Mouse (Mus musculus): Measurements from ENCODE around the gene Serpinh1.

Serpinh1 gene

DNA sequence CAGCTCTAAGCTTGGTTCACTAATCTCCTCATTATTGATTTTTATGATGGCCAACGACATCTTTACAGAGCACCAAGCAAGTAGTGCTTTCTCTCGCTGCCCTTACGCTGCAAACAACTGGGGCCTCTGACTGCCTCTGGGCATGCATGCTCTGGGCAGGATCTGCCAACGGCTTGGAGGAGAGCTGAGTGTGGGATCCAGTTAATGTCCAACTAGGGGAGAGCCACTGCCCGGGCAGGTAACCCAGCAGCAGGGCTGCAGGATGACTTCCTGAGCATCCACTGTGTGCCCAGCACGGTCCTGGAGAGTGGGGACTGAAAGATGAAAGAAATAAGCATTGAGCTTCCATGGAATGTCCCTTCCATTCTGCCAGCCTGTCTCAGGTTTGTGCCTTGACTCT is 13.7 kb upstream of the Serpinh1 start:
- DNase-seq = no peak

DNA sequence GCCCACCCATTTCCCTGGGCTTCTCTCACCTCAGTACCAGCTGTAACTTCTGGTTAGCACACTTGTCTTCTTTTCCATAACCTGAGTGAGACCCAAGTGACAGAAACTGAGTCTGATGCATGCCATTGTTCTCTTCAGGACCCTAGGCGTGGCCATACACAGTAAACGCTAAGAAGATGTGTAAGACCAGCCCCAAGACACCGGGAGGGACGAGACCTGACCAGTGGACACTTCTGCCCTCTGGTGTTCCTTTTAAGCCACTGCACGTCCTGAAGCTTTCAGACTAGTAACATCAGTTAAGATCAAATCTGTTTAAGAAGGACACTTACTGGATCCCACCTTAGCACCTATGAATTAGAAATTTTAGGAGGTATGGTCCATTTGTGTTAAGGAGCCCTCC is 12.0 kb upstream of the Serpinh1 start:
- peak; percentile 69 to 72 for DNase-seq

DNA sequence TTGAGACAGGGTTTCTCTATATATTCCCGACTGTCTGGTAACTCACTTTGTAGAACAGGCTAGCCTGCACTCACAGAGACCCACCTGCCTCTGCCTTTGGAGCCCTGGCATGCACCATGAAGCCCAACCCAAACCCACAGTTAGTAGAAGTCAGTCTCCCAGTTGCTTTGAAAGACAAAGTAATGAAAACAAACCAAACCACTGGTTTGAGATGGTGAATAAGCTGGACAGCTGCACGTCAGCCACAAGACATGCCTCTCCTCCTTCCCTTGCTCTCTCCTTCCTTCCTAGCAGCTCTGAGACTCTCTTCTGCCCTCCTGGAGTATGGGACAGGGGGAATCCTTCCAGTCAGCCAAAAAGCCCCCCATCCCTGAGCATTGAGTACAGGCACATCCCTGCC is 9.1 kb upstream of the Serpinh1 start:
- no peak for DNase-seq

DNA sequence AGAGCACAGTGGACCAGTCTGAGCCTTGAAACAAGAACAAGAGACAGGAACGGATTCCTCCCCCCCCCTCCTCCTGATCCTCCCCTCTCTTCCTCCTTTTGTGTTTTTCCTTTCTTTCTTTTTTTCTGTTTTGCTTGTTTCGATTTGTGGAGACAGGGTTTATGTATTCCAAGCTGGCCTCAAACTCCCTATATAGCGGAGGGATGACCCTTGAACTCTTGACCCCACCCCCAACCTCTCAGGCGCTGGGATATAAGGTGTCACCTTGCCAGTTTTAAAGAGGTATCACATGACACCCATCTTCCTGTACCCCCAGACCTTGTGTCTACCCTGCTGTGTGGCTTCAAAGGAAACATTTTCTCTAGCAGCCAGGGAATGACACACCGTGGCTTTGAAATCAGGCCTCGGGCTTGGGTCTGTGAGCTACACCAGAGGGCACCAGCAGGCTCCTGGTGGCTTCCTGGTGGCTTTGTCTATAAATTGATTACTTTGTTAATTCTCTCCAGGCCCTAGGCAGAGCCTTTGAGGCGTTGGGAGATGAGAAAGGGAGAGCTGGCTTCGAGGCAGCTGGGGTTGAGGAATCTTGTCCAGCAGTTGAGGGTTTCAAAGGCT is 7.9 kb upstream of the Serpinh1 start:
- no peak for DNase-seq

DNA sequence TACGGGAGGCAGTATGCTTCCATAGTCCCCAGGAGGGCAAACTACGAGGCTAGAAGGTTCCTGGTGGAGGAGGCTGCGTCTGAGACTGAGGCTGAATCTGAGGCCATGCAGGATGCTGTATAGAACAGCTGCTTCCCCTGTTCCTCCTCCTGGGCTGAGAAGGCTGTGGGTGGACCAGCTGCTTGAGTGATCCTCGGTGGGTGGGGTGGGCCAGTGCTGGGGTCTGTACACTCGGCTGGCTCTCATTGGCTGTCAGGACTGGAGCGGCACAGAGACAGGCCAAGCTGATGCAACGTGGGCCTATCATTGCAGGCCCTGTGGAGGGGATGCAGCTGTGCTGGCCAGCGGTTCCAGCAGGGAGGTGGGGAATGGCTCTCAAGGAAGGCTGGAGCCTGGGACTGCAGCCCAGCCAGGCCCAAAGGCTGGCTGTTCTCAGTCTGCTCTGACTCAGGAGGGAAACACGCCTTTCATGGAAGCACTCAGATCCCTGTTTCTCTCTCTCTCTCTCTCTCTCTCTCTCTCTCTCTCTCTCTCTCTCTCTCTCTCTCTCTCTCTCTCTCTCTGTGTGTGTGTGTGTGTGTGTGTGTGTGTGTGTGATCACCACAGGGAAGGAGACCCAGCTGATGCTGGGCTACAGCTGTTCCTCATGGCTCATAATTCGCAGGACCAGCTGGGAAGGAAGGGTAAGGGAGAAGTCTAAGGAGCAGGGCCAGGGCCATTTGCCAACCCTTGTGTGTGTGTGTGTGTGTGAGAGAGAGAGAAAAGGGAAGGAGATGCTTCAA is 7.2 kb upstream of the Serpinh1 start:
- DNase-seq = no peak

DNA sequence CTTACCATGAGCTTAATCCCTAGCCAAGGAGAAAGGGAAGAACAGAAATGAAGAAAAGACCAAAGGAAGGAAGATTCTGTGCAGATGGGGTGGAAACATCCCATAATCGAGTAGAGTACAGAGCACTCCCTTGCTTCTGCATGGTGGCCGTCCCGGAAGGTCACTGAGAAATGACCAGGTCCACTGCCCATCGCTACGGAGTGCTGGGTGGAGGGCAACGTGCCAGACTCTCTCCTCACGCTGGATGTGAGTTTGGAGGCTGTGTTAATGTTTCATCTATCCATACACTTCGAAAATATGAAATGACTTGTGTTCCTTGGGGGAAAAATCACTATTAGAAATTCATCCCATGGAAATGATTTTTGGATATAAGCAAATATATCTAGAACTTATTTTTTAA is 5.3 kb upstream of the Serpinh1 start:
- DNase-seq = no peak

DNA sequence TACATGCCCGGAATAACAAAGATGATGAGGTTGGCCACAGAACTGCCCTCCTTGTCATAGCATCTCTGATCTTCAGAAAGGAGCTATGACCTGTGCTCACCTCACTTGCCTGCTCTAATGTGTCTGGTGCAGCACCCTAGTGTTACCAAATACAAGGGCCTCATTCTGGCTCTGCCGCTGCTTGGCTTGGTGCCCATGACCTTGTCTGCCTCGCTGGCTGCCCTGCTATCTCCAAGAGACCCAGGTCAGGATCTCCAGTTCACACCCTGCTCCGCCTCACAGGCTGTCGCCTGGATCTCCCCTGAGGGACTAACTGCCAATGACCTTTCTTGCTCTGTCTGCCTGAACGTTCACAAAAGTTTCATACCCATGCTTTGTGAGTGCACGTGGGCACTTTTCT is 4.2 kb upstream of the Serpinh1 start:
- no peak for DNase-seq

DNA sequence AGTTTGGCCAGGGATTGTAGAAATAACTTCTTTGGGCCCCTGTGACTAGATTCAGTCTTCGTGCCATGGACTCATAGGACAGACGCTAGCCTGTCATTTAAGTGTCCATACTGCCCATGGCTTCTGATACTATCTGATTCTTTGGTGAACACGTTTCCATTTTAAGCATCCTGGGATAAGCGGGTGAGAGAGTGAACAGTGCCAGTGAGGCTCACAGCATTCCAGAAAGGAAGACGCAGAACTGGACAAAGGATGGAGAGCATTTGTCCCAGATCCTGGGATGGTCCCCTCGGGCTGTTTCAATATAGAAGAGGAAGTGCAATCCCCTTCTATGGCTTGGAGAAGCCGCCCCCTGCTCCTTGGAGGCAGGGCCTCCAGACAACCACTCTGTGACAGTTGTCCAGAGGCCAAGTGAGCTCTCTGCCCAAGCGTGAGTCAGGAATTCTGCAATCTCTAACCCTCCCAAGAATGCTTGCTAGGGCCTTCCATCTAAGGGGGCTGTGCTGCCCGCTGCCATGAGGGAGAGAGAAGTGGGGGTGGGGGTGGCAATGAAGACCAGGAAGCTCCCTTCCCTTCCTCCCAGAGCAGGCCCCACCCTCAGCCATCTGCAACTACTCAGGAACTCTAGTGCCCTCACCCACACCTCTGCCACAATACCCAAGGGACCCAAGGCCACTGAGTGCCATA is 3.3 kb upstream of the Serpinh1 start:
- DNase-seq = no peak

DNA sequence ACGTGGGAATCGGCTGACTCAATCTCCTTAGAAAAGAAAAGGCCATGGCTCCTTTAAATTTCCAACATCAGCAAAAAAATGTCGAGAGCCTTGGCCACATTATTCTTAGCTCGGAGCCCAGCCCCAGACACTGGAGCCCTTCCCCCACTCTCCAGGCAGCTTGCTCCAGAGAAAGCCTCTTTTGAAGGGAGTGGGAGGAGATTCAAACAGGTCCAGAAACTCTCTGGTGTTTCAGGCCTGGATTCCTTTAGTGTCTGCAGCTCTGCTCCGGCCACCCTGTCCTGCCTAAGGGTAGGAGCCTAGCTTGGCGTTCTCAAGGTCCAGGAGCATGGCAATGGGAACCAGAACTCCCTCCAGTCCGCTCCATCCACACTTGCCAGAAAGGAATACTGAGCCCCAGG is 2.7 kb upstream of the Serpinh1 start:
- no peak for DNase-seq

DNA sequence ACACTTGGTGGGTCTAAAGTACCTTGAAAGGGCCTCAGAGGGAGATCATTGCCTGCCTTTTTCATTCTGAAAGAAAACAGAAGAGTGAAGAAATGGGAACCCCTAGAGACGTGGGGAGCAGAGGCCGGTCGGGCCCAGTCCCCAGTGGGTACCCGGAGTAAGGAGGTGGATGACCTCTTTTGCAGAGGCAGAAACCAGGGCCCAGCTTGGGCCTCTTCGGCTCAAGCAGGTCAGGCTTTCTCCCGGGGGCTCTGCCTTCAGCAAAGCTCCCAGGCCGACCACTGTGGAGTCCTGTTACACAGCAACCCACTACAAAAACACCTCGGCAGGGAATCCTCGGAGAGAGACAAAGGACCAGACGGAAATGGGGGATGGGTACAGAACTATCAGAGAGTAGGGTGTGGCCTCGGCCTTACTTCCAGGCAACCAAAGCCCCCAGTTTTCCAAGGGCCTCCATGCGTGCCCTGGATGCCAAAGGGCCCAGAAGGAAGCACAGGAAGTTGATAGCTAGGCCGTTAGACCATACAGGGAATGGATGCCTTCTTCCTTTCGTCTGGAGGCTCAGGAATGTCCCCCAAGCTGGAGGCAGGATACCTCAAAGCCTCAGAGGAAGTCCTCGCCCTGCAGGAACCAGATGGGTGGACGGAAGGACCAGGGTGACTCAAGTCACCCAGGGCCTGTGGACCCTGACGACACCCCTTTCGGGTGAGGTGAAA is 1.1 kb downstream of the Serpinh1 start:
- peak in 1 of 2 experiments; percentile 16 for DNase-seq

- peak; percentile 63 to 74 for DNase-seq
Observed at GRCm38 (mm10) chr7:99351104-99351801, 1.8 kb downstream of the Serpinh1 start.

- no peak for DNase-seq
Observed at GRCm38 (mm10) chr7:99349782-99350720, 3.0 kb downstream of the Serpinh1 start.

GRCm38 (mm10) chr7:99348883-99349282 is 4.2 kb downstream of the Serpinh1 start:
- no peak for DNase-seq

DNA sequence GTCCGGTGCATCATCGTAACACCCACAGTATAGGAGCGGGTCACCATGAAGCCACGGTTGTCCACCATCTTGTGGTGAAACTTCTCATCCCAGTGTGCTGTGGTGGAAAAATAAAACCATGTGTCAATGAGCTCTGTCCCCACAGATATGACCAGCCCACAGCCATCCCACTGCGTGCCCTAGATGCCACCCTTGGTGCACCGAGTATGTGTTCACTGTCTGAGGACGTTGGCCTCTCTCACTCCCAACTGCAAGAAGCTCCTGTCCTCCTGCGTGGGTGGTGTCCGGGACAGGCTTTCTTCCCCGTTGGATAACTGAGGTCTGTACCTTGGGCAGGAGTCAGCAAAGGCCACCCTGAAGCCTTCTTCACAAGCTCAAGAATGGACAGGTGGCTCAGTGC is 5.8 kb downstream of the Serpinh1 start:
- DNase-seq = no peak

DNA sequence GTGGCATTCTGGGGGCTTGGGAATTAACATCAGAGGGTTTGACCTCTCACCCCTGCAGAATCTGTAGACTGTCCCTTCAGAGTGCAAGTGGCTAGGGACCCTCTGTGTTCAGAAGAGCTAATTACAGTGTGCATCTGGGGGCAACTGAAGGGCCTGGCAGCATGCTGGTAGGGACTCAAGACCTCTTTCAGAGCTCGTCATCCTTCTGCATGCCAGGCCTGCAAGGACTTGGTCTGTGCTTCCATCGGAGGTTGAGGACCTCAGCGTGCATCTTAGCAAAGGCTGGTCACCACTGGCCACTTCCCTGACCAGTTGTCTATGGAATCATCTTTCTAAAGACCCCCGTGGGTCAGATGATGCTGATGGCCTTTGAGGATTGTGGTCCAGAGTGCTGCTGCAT is 9.5 kb downstream of the Serpinh1 start:
- DNase-seq = no peak

DNA sequence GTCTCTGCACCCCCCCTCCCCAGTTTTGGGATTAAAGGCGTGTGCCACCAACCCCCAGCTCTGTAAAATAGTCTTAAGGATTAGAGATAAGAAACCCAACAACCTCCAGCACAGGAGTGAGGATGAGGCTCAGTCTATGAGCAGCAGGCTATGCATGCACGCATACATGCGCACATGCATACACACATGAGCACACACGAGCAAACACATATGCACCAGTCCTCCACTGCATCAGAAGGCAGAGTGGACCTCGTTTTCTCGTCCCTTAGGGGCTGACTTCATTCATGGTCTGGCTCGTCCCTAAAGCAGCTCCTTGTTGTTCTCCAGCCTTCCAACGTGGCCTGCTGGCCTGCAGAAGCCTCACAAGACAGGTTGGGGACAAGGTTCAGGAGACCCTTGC is 12.3 kb downstream of the Serpinh1 start:
- no peak for DNase-seq

DNA sequence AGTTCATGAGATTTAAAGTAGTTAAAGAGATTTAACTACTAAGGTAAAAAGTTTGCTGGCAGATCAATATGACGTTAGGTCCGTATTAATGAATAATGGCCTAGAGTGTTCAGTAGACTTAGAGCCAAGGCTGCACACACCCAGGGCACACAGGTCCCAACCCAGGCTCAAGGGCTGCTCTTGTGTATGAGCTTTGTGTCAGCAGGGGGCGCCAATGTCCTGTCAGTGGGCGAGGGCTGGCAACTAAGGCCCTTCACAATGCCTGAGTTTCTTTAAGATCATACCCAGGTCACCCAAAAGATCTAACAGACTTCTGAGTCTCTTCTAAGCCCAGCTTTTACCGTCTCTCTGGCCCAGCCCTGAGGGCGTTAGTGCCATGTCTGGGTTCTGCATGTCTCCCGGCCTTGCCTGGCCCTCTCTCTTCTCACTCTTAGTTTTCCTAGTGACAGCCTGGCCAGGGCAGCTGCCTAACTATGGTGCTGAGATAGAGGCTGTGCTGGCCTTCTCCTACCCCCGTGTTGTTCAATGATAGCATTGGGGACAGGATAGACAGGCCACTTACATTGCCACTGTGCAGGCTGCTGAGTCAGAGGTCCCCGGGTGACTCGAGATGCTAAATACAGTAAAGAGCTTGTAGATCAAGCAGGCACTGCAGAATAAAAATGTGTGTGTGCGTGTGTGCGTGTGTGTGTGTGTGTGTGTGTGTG is 20.1 kb downstream of the Serpinh1 start:
- peak; percentile 74 for DNase-seq

DNA sequence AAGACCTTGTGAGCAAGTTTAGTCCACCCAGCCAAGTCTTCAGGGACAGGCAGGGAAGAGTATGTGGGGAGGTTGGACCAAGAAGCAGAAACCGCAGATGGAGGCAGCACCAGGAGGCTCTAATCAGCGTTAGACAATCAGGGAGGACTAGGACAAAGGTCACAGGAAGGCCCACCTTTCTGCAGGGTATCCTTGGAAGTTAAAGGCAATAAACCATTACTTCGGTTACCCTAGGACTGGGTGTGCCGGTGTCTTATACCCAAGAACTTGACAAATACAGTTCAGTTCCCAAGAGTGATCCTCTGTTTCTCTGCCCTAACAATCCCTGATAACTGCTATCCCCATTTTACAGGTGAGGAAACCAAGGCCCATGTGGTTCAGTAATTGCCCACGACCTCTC is 23.0 kb downstream of the Serpinh1 start:
- no peak for DNase-seq

- DNase-seq = no peak
Observed at GRCm38 (mm10) chr7:99328847-99329246, 24.2 kb downstream of the Serpinh1 start.

- DNase-seq = no peak
Observed at GRCm38 (mm10) chr7:99326128-99326527, 26.9 kb downstream of the Serpinh1 start.

DNA sequence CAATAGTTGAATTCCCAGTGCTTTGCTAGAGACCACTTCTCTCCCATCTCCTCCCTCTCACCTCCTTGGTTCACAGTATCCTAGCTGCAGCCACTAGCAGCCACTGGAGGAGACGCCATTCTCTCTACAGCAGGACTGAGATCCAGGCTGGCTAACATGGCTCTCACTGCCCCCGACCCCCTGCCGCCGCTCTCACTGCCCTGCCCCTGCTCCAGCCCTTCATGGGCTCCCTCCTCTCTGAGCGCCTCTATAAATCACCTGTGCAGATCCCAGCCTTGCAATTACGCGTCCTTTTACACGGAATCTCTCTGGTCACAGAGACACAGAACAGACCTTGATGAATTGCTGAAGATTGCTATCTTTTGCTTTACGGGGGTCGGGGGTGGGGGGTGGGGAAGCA is 28.2 kb downstream of the Serpinh1 start:
- no peak for DNase-seq

Measured in cerebellum, postnatal 36 days (tissue).